Mouse (Mus musculus) intestine, postnatal 0 days (tissue): ENCODE measurements around the gene Ttc17. TPM values are rescaled to one million over a fixed set of nuclear protein-coding genes. Genes with fewer than 3 reads are reported as not detected.
"Not testable (repeated sequence)": the region's sequence is repeated elsewhere in the genome, so short reads cannot be mapped to it uniquely, and the experiment has no call there.

Experiments
- ATAC-seq: fragments of 200-750 bp; cut with Nextera tagmentation; 2 replicates; pipeline ENCODE4 v1.8.0; 2017; ENCODE audit warnings: mild to moderate bottlenecking, moderate TSS enrichment, moderate library complexity
- H3K27ac ChIP-seq: fragments of 300-500 bp; sonication (generic); 2 replicates; pipeline ENCODE4 v1.5.1; 2014; ENCODE audit warnings: mild to moderate bottlenecking, low read depth, low read length, moderate library complexity
- H3K27me3 ChIP-seq: fragments of 300-500 bp; sonication (generic); replicated peaks from 2 replicates; pipeline ENCODE4 v1.6.1; 2014; ENCODE audit warnings: low read length, mixed read lengths; ENCODE audit not compliant: control insufficient read depth, insufficient read depth
- H3K36me3 ChIP-seq: fragments of 300-500 bp; sonication (generic); 2 replicates; pipeline ENCODE4 v1.6.1; 2014; ENCODE audit warnings: mild to moderate bottlenecking, moderate library complexity; ENCODE audit not compliant: control insufficient read depth, insufficient read depth
- H3K4me1 ChIP-seq: fragments of 300-500 bp; sonication (generic); replicated peaks from 2 replicates; pipeline ENCODE4 v1.6.1; 2014; ENCODE audit warnings: antibody characterized with exemption, low read length, mixed read lengths; ENCODE audit not compliant: control insufficient read depth, insufficient read depth
- H3K4me2 ChIP-seq: fragments of 300-500 bp; sonication (generic); replicated peaks from 2 replicates; pipeline ENCODE4 v1.6.1; 2014; ENCODE audit warnings: low read depth, mild to moderate bottlenecking, moderate library complexity
- H3K4me3 ChIP-seq: fragments of 300-500 bp; sonication (generic); 2 replicates; pipeline ENCODE4 v1.5.1; 2014; ENCODE audit warnings: low read depth, low read length
- H3K9ac ChIP-seq: fragments of 300-500 bp; sonication (generic); 2 replicates; pipeline ENCODE4 v1.6.1; 2014; ENCODE audit warnings: mild to moderate bottlenecking, low read depth, low read length
- H3K9me3 ChIP-seq: fragments of 300-500 bp; sonication (generic); 2 replicates; pipeline ENCODE4 v1.6.1; 2016; ENCODE audit warnings: mixed run types; ENCODE audit not compliant: control insufficient read depth
- CTCF ChIP-seq: sonication (generic); IDR thresholded peaks from 2 replicates; pipeline ENCODE4 v1.5.1; 2016; ENCODE audit warnings: low read depth, mild to moderate bottlenecking, control low read depth, antibody characterized with exemption, moderate library complexity
- WGBS: fragments of 180-500 bp; shearing (Covaris S2); extraction: QIAGEN DNeasy Blood & Tissue Kit; methylation state at CpG from one replicate; pipeline ENCODE4 v1.1.7; 2014; 5-methylcytosine and 5-hydroxymethylcytosine counted together
- polyA plus RNA-seq: library from polyadenylated mRNA; unstranded; fragments of >200 nt; fragmentation: Nextera tagmentation; extraction: Ambion mirVana; gene quantifications from 2 replicates; pipeline ENCODE4 v1.2.1, GENCODE M21; 2015

Ttc17 gene
- polyA plus RNA-seq, 1 experiment from 2014 or later, result 9.7 TPM

DNA sequence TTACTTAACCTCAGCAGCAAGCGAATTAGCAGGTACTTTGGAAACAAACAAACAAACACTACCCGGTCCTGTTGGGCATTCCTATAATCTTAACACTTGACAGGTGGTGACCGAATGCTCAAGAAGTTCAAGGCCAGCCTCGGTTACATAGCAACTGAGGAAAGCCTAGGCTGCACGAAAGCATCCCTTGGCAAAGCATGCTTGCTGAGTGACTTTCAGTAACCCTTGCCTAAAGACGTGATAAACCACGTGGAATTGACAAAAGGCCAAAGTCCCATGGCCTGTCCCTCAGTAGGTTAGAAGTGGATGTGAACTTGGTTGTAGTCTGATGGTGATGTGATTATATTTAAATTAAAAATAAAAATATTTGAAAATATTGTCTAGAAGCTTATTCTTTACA lies 4.4 kb downstream of the Ttc17 start:
- WGBS, result 53% methylated on average over 7 of the region's 7 CpGs
- no peaks in the 10 kb centered on the region for H3K27me3 ChIP-seq
- ATAC-seq, result no peak
- peaks cover 9% of the 10 kb centered on the region for H3K4me1 ChIP-seq
- no peak overlapping the region for H3K4me3 ChIP-seq
- H3K9ac ChIP-seq, result no peak overlapping the region
- no peaks in the 10 kb centered on the region; the same call in 1 of the 2 replicates for H3K36me3 ChIP-seq
- no peak for TF ChIP-seq CTCF
- no peak overlapping the region for H3K27ac ChIP-seq
- H3K4me2 ChIP-seq, result no peak overlapping the region
- no peaks in the 10 kb centered on the region for H3K9me3 ChIP-seq

DNA sequence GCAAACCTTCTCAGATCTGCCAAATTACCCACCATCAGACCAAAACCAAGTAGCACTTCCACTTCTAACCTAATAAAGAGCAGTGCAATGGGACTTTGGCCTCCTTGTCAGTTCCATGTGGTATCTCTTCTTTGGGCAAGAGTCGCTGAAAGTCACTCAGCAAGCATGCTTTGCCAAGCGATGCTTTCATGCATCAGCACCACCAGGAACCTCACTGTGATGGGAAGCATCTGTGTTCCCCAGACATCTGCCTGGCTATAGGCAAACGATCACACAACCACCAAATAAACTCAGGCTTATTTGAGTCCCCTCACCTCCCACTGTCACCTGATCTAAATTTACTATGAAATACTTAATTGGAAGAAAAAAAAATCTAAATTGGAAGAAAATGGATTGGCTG lies 5.5 kb downstream of the Ttc17 start:
- WGBS, result 52% methylated on average over 3 of the region's 3 CpGs
- peaks cover 9% of the 10 kb centered on the region for H3K4me1 ChIP-seq
- H3K4me2 ChIP-seq, result no peak overlapping the region

DNA sequence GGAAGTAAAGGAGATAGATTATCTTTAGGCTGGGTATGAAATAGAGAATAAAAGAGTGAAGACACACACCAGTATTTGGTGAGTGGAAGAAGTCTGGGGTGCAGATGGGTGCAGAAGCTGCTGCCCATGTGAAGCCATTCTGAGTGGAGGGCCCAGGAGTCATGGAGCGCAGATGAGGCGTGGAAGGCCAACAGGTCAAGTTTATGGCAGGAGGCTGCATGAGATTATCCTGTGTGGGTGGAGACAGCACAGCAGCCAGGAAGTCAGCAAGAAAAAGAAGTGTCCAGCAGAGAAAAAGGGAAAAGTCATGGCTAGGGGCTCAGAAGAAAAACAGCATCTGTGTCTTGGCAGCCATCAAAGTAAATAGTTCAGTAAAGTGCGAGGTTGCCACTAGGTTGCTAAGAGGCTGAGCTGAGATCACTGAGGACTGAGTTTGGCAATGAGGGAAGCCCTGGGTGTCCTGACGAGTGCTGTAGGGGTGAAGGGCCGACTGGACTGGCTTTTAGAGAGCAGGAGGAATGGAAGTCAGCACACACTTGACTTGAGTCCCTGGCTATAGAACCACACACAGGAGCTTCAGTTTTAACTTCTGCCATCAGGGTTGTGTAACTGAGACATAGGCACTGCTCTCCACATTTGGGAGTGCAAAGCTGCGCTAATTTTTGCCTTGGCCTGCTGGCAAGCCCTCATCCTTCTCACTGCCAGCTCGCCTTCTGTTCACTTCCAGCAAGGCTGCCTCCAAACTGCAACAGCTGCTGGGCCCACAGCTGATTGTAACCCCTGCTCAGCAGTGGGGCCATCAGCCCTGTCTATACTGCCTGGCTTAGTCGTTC lies 8.1 kb downstream of the Ttc17 start:
- Histone ChIP-seq H3K9me3 (no peaks in the 10 kb centered on the region), H3K4me1 (peaks cover 9% of the 10 kb centered on the region), H3K4me2 (no peak overlapping the region), H3K27me3 (no peaks in the 10 kb centered on the region), H3K9ac (no peak overlapping the region), H3K4me3 (no peak overlapping the region), H3K27ac (peak overlapping the region; percentile 64; the same call in 1 of the 2 replicates), H3K36me3 (no peaks in the 10 kb centered on the region; the same call in 1 of the 2 replicates)
- WGBS, result 44% methylated on average over 8 of the region's 8 CpGs
- peak; percentile 52; the same call in 1 of the 2 replicates for ATAC-seq
- no peak for TF ChIP-seq CTCF

More for the DNA sequence above, 5.5 kb downstream of the Ttc17 start:
- H3K27me3 ChIP-seq, result no peaks in the 10 kb centered on the region
- ATAC-seq, result no peak
- no peak overlapping the region for H3K27ac ChIP-seq
- no peaks in the 10 kb centered on the region for H3K9me3 ChIP-seq
- H3K36me3 ChIP-seq, result no peaks in the 10 kb centered on the region; the same call in 1 of the 2 replicates
- TF ChIP-seq CTCF, result no peak
- H3K4me3 ChIP-seq, result no peak overlapping the region
- H3K9ac ChIP-seq, result no peak overlapping the region

DNA sequence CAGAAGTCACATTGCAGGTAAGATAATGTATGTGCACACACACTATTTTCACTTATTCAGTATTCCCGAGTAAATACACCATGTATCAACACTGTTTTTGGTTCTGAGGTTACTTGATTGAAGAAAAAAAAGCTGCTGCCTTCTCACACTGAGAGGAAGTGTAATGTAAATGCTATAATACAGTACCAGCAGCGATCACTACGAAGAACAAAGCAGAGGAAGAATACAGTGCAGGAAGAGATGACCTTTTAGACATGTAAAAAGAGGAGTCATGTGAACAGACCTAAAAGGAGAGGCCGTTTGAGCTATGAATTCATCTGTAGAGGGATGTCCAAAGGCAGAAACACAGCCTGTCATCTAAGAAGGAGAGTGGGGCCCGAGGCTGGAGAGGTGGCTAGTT lies 9.0 kb downstream of the Ttc17 start:
- H3K9ac ChIP-seq, result no peak overlapping the region
- H3K9me3 ChIP-seq, result no peaks in the 10 kb centered on the region
- no peak for TF ChIP-seq CTCF
- ATAC-seq, result no peak
- 77% methylated on average over 5 of the region's 5 CpGs for WGBS
- no peaks in the 10 kb centered on the region; the same call in 1 of the 2 replicates for H3K36me3 ChIP-seq
- H3K4me1 ChIP-seq, result peaks cover 3% of the 10 kb centered on the region; the same call in 1 of the 2 replicates
- H3K27me3 ChIP-seq, result no peaks in the 10 kb centered on the region
- H3K4me3 ChIP-seq, result no peak overlapping the region
- no peak overlapping the region for H3K27ac ChIP-seq
- no peak overlapping the region for H3K4me2 ChIP-seq

DNA sequence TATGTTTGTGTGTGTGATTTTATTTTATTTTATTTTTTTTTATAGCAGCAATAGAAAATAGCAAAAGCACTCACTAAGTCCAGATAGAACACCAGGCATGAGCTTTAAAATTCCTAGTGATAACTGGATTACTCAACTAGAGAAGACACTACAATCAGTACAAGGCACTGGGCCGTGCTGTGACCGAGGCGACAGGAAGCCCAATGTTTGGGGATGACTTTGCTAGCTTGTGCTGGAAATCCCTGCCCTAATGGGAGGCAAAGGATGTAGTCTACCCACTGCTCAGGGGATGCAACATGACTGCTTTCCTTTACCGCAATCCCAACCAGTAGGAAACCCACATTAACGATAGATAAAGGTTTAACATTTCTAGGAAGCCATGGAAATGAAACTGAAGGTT lies 10.2 kb downstream of the Ttc17 start:
- Histone ChIP-seq H3K4me1 (no peaks in the 10 kb centered on the region; the same call in 1 of the 2 replicates), H3K27me3 (no peaks in the 10 kb centered on the region), H3K4me3 (no peak overlapping the region), H3K4me2 (no peak overlapping the region), H3K9ac (no peak overlapping the region), H3K27ac (no peak overlapping the region), H3K36me3 (no peaks in the 10 kb centered on the region; the same call in 1 of the 2 replicates), H3K9me3 (no peaks in the 10 kb centered on the region)
- no peak for ATAC-seq
- TF ChIP-seq CTCF, result no peak
- WGBS, result 66% methylated on average over 5 of the region's 5 CpGs

DNA sequence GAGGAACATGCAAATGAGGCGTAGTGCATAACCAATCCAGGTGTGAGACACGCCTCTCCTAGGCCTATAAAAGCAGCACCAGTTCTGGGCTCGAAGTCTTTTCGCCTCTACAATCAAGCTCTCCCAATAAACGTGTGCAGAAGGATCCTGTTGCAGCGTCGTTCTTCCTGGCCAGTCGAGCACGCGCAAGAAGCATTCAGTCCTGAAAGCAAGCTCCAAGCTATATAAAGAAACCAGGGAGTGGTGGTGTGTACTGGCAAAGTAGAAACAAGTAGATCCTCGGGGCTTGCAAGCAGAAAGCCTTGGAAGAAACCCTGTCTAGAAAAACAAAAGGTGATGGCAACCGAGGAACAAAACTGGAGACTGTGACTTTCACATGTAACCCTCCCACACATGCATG lies 15.4 kb downstream of the Ttc17 start:
- ATAC-seq, H3K9me3 ChIP-seq, H3K4me3 ChIP-seq, H3K4me2 ChIP-seq, H3K9ac ChIP-seq, H3K27me3 ChIP-seq, H3K4me1 ChIP-seq, H3K27ac ChIP-seq, H3K36me3 ChIP-seq: not testable (repeated sequence)
- WGBS, result 96% methylated on average over 10 of the region's 12 CpGs
